Mouse (Mus musculus) cerebellum, adult 2 months (tissue): ENCODE measurements around the gene 9530003J23Rik.

Source experiments
- CTCF ChIP-seq: fragments of 200-500 bp; IDR thresholded peaks from 2 replicates; pipeline ENCODE4 v1.5.1; 2011; ENCODE audit warnings: low read depth, mild to moderate bottlenecking, control low read depth, low read length, moderate library complexity, borderline replicate concordance; ENCODE audit not compliant: insufficient read depth
- POLR2A ChIP-seq: fragments of 200-500 bp; IDR thresholded peaks from 2 replicates; pipeline ENCODE4 v1.6.1; 2011; ENCODE audit warnings: low read length, control low read depth, borderline replicate concordance; ENCODE audit not compliant: insufficient read depth

- TF ChIP-seq CTCF (no peak), POLR2A (no peak)
Measured at GRCm38 (mm10) chr10:117185399-117186089, 53.0 kb downstream of the 9530003J23Rik start.
